Mouse (Mus musculus) G1E (cell line): Measurements from ENCODE around the gene Runx3.

Source experiments
- CTCF ChIP-seq: IDR thresholded peaks from 2 replicates; pipeline ENCODE4 v1.5.1; 2012; ENCODE audit warnings: low read depth, low read length, inconsistent platforms, mixed read lengths
- GATA1 ChIP-seq: IDR thresholded peaks from 2 replicates; pipeline ENCODE4 v1.6.1; 2012; ENCODE audit warnings: borderline replicate concordance, low read length, inconsistent platforms, mixed read lengths
- GATA2 ChIP-seq: IDR thresholded peaks from 2 replicates; pipeline ENCODE4 v1.6.1; 2012; ENCODE audit warnings: low read depth, low read length, inconsistent platforms, borderline replicate concordance
- POLR2AphosphoS5 ChIP-seq: IDR thresholded peaks from 2 replicates; pipeline ENCODE4 v1.6.1; 2012; ENCODE audit warnings: low read depth, low read length, inconsistent platforms; ENCODE audit not compliant: insufficient replicate concordance

- TF ChIP-seq CTCF (no peak), GATA1 (no peak), GATA2 (no peak), POLR2AphosphoS5 (no peak)
Measured at GRCm38 (mm10) chr4:135191185-135191584, 70.7 kb downstream of the Runx3 start.
